Mouse (Mus musculus) CH12.LX (cell line): Measurements from ENCODE around the gene Pogz. TPM values are rescaled to one million over a fixed set of nuclear protein-coding genes. Genes with fewer than 3 reads are reported as not detected.

Source experiments
- DNase-seq: peaks from one replicate; pipeline ENCODE4 v3.0.0-alpha.2; 2013; ENCODE audit errors: extremely low read depth
- H3K27ac ChIP-seq: 2 replicates; pipeline ENCODE4 v1.5.1; 2012; ENCODE audit warnings: low read depth, mild to moderate bottlenecking, control low read depth, moderate library complexity; ENCODE audit not compliant: insufficient read depth
- H3K27me3 ChIP-seq: replicated peaks from 2 replicates; pipeline ENCODE3; 2012; ENCODE audit warnings: inconsistent platforms
- H3K36me3 ChIP-seq, 2 experiments: replicated peaks in 1 of 2; 2 replicates each; pipeline versions ENCODE3 to v1.6.1; 2012; ENCODE audit warnings: inconsistent platforms in 1 of 2, low read length in 1 of 2, mild to moderate bottlenecking in 1 of 2, mixed read lengths in 1 of 2, moderate library complexity in 1 of 2; ENCODE audit not compliant: control insufficient read depth in 1 of 2, insufficient read depth in 1 of 2
- H3K4me1 ChIP-seq, 2 experiments: 2 replicates each; pipeline ENCODE4 v1.6.1; 2012; ENCODE audit warnings: inconsistent platforms in 1 of 2, moderate library complexity in 1 of 2; ENCODE audit not compliant: insufficient read depth in 2 of 2, control insufficient read depth in 1 of 2
- H3K4me2 ChIP-seq: 2 replicates; pipeline ENCODE4 v1.6.1; 2012; ENCODE audit warnings: low read depth, mild to moderate bottlenecking, control low read depth; ENCODE audit not compliant: poor library complexity, insufficient read depth, severe bottlenecking
- H3K4me3 ChIP-seq, 3 experiments: fragments of 150-350 bp in 1 of 3; sonication (generic) in 1 of 3; replicated peaks in 1 of 3; 2 replicates each; pipeline versions ENCODE3 to v1.5.1; 2011 to 2012; ENCODE audit warnings: low read depth in 2 of 3, low read length in 2 of 3, mild to moderate bottlenecking in 2 of 3, moderate library complexity in 2 of 3, control low read depth in 1 of 3, improper control_type of control experiment in 1 of 3, inconsistent platforms in 1 of 3, mixed read lengths in 1 of 3; ENCODE audit not compliant: poor library complexity in 1 of 3
- H3K79me2 ChIP-seq: replicated peaks from 2 replicates; pipeline ENCODE4 v1.6.1; 2012; ENCODE audit warnings: mild to moderate bottlenecking, moderate library complexity; ENCODE audit not compliant: control insufficient read depth, poor library complexity, insufficient read depth, severe bottlenecking; ENCODE audit errors: extremely low read depth
- H3K9ac ChIP-seq: 2 replicates; pipeline ENCODE4 v1.6.1; 2012; ENCODE audit warnings: low read depth, mild to moderate bottlenecking, control low read depth, moderate library complexity; ENCODE audit not compliant: insufficient read depth
- H3K9me3 ChIP-seq: replicated peaks from 2 replicates; pipeline ENCODE3; 2012; ENCODE audit warnings: low read length, inconsistent platforms, mixed read lengths
- CTCF ChIP-seq, 2 experiments: IDR thresholded peaks in 1 of 2; conservative IDR thresholded peaks in 1 of 2; 2 replicates each; pipeline ENCODE4 v1.5.1; 2011 to 2012; ENCODE audit warnings: low read depth in 2 of 2, low read length in 2 of 2, improper control_type of control experiment in 1 of 2, inconsistent platforms in 1 of 2, mild to moderate bottlenecking in 1 of 2, moderate library complexity in 1 of 2
- ELF1 ChIP-seq: IDR thresholded peaks from 2 replicates; pipeline ENCODE4 v1.6.1; 2014; ENCODE audit warnings: low read depth, mild to moderate bottlenecking, inconsistent platforms, low read length, improper control_type of control experiment
- EP300 ChIP-seq: IDR thresholded peaks from 2 replicates; pipeline ENCODE4 v1.6.1; 2011; ENCODE audit warnings: low read length, improper control_type of control experiment
- IRF4 ChIP-seq: IDR thresholded peaks from 2 replicates; pipeline ENCODE4 v1.6.1; 2014; ENCODE audit warnings: low read depth, mild to moderate bottlenecking, inconsistent platforms, low read length, improper control_type of control experiment
- JUN ChIP-seq: IDR thresholded peaks from 2 replicates; pipeline ENCODE4 v1.6.1; 2011; ENCODE audit warnings: low read depth, mild to moderate bottlenecking, low read length, improper control_type of control experiment, moderate library complexity; ENCODE audit not compliant: insufficient read depth
- KAT2A ChIP-seq: IDR thresholded peaks from 2 replicates; pipeline ENCODE4 v1.6.1; 2012; ENCODE audit warnings: low read length, improper control_type of control experiment, inconsistent platforms; ENCODE audit not compliant: insufficient replicate concordance
- MAFK ChIP-seq: IDR thresholded peaks from 2 replicates; pipeline ENCODE4 v1.6.1; 2011; ENCODE audit warnings: low read length, improper control_type of control experiment; ENCODE audit not compliant: insufficient replicate concordance
- NELFE ChIP-seq: IDR thresholded peaks from 2 replicates; pipeline ENCODE4 v1.6.1; 2011; ENCODE audit warnings: low read depth, low read length, improper control_type of control experiment
- PAX5 ChIP-seq: IDR thresholded peaks from 2 replicates; pipeline ENCODE4 v1.6.1; 2012; ENCODE audit warnings: low read length, inconsistent platforms, mixed read lengths
- RAD21 ChIP-seq: IDR thresholded peaks from 2 replicates; pipeline ENCODE4 v1.6.1; 2011; ENCODE audit warnings: low read depth, mild to moderate bottlenecking, low read length, improper control_type of control experiment, moderate library complexity
- RCOR1 ChIP-seq: conservative IDR thresholded peaks from 2 replicates; pipeline ENCODE4 v1.6.1; 2012; ENCODE audit warnings: low read depth, mild to moderate bottlenecking, inconsistent platforms, low read length, improper control_type of control experiment
- SMC3 ChIP-seq: IDR thresholded peaks from 2 replicates; pipeline ENCODE4 v1.6.1; 2011; ENCODE audit warnings: low read depth, low read length, improper control_type of control experiment
- TCF12 ChIP-seq: IDR thresholded peaks from 2 replicates; pipeline ENCODE4 v1.6.1; 2014; ENCODE audit warnings: low read depth, mild to moderate bottlenecking, inconsistent platforms, low read length, improper control_type of control experiment
- UBTF ChIP-seq: IDR thresholded peaks from 2 replicates; pipeline ENCODE4 v1.6.1; 2012; ENCODE audit warnings: low read depth, mild to moderate bottlenecking, inconsistent platforms, low read length, improper control_type of control experiment, moderate library complexity
- USF2 ChIP-seq: conservative IDR thresholded peaks from 2 replicates; pipeline ENCODE4 v1.6.1; 2011; ENCODE audit warnings: low read depth, low read length, improper control_type of control experiment
- ZMIZ1 ChIP-seq: IDR thresholded peaks from 2 replicates; pipeline ENCODE4 v1.6.1; 2012; ENCODE audit warnings: low read depth, mild to moderate bottlenecking, inconsistent platforms, low read length, improper control_type of control experiment
- dilution Hi-C: fragments of 300-500 bp; cut with MboI; formaldehyde crosslinking; loops from 2 replicates; pipeline ENCODE4 v1.14.3; 2020; ENCODE audit warnings: low sequenced_read_pairs; ENCODE audit not compliant: extremely low pct_unique_long_range_greater_than_20kb, extremely low pct_ligation_motif_present
- in situ Hi-C: fragments of 300-500 bp; cut with MboI; formaldehyde crosslinking; loops from 3 replicates; pipeline ENCODE4 v1.14.3; 2019; ENCODE audit warnings: low sequenced_read_pairs, low pct_ligation_motif_present, low pct_unique_long_range_greater_than_20kb, mixed read lengths
- polyA plus RNA-seq: library from polyadenylated mRNA; unstranded; fragments of >175 nt; gene quantifications from 2 replicates; pipeline ENCODE4 v1.2.1, GENCODE M21; 2012; ENCODE audit warnings: low read depth; ENCODE audit not compliant: insufficient read length
- total RNA-seq, 2 experiments: library from RNA; depleted of rRNA; stranded (reverse); fragments of 300-350 nt in 1 of 2; fragments of >200 nt in 1 of 2; gene quantifications; 2 replicates each; pipeline ENCODE4 v1.2.3; 2012 to 2014

Pogz gene
- total and polyA plus RNA-seq, 3 experiments: 7.7 to 23.4 (median 10.1) TPM

- no peaks in the 10 kb centered on the region for H3K9me3 ChIP-seq
- peaks cover under 1% of the 10 kb centered on the region for H3K27me3 ChIP-seq
- H3K9ac ChIP-seq: no peak overlapping the region
- no peak overlapping the region for H3K27ac ChIP-seq
- peak in 1 of 2 experiments; percentile 25; a peak in 1 of 4 replicates for TF ChIP-seq CTCF (conservative IDR thresholded peaks at IDR 0.05 in 1 of 2, IDR thresholded peaks at IDR 0.05 in 1 of 2; ENCODE audit: low read depth in 2 of 2, low read length in 2 of 2)
- no peak for TF ChIP-seq MAFK
- no peak for TF ChIP-seq JUN
- TF ChIP-seq ZMIZ1: no peak
- no peak for TF ChIP-seq KAT2A
- TF ChIP-seq PAX5: no peak
- dilution Hi-C loops (no loop called here), in situ Hi-C loops (no loop called here)
- H3K4me1 ChIP-seq: no peaks in the 10 kb centered on the region
- DNase-seq: no peak
- no peak overlapping the region for H3K4me2 ChIP-seq
- H3K4me3 ChIP-seq: no peak overlapping the region
- no peaks in the 10 kb centered on the region for H3K79me2 ChIP-seq
- H3K36me3 ChIP-seq: no peaks in the 10 kb centered on the region
These were observed 29.1 kb upstream of the Pogz start for GRCm38 (mm10) chr3:94808296-94808695.

DNA sequence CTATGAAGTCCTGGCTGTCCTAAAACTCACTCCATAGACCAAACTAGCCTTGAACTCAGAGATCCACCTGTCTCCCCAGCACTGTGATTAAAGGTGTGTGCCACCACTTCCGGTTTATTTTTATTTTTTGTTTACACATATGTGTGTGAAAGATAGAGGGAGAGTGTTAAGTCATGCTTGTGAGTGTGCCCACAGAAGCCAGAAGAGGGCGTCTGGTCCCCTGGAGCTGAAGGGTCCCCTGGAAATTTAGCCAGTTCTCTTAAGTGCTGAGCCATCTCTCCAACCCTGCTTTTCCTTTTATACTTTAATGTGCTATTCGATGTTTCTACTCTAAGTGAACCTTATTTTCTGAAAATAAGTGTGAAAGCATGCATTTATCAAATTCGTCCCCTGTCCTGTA lies 25.7 kb upstream of the Pogz start:
- H3K4me2 ChIP-seq: no peak overlapping the region
- no peak for TF ChIP-seq ELF1
- peak; percentile 33 for TF ChIP-seq SMC3
- TF ChIP-seq CTCF (conservative IDR thresholded peaks at IDR 0.05 in 1 of 2, IDR thresholded peaks at IDR 0.05 in 1 of 2; ENCODE audit: low read depth in 2 of 2, low read length in 2 of 2): peak in 1 of 2 experiments; percentile 48; a peak in 2 of 4 replicates
- TF ChIP-seq NELFE: no peak
- peak; percentile 9 for TF ChIP-seq RAD21
- TF ChIP-seq, all 38 proteins: peak for 3
- no peaks in the 10 kb centered on the region for H3K4me1 ChIP-seq
- no peaks in the 10 kb centered on the region for H3K27me3 ChIP-seq
- no peaks in the 10 kb centered on the region for H3K79me2 ChIP-seq
- no peaks in the 10 kb centered on the region for H3K9me3 ChIP-seq
- peak; percentile 12 for DNase-seq
- no peak overlapping the region for H3K4me3 ChIP-seq
- no peak overlapping the region for H3K9ac ChIP-seq
- H3K36me3 ChIP-seq: no peaks in the 10 kb centered on the region
- no peak overlapping the region for H3K27ac ChIP-seq
- dilution Hi-C loops: no loop called here
- in situ Hi-C loops: no loop called here

GRCm38 (mm10) chr3:94813651-94814050 lies 23.7 kb upstream of the Pogz start:
- dilution Hi-C loops: no loop called here
- H3K79me2 ChIP-seq: no peaks in the 10 kb centered on the region
- in situ Hi-C loops: no loop called here

More at GRCm38 (mm10) chr3:94813651-94814050, 23.7 kb upstream of the Pogz start:
- Histone ChIP-seq H3K4me3 (no peak overlapping the region), H3K27ac (no peak overlapping the region), H3K4me2 (no peak overlapping the region), H3K4me1 (no peaks in the 10 kb centered on the region), H3K9ac (no peak overlapping the region), H3K36me3 (no peaks in the 10 kb centered on the region), H3K27me3 (no peaks in the 10 kb centered on the region), H3K9me3 (no peaks in the 10 kb centered on the region)
- TF ChIP-seq MAFK: no peak
- no peak for TF ChIP-seq IRF4
- TF ChIP-seq USF2: no peak
- TF ChIP-seq RCOR1: no peak
- TF ChIP-seq ELF1: no peak
- no peak for TF ChIP-seq UBTF
- TF ChIP-seq EP300: no peak
- TF ChIP-seq RAD21: no peak
- TF ChIP-seq TCF12: no peak
- no peak for DNase-seq
